Mouse (Mus musculus): Measurements from ENCODE around the gene Tex21. TPM values are rescaled to one million over a fixed set of nuclear protein-coding genes. Genes with fewer than 3 reads are reported as not detected.

Tex21 gene
- polyA plus RNA-seq, 1 experiment from 2014 or later, result not detected

DNA sequence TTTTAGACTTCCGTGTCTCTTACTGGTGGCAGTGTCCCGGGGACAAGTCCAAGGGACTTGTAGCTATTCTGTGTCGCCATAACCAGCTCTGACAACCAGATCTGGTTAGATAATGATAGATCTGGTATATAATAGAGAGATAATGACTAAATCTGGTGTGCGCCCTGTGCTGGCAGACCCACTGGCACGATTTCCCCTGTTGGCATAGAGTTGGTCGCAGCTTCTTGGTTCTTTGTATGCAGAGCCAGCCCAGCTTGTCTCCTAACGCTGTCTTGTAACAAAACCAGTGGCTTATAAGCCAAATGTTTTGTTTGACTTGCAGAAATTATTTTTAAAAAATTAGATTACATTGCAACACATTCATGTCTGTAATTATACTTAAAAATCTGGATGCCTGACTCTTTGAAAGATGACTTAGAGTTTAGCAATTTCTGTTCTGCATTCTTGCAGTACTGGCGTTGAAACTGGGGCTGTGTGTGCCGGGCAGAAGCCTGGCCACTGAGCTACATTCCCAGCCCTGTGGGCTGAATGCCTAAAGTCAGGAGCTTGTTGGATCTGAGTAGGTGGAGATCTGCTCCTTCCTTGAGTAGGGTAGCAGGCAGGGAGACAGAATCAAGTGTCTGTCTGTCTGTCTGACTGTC is 17.9 kb upstream of the Tex21 start:
- Histone ChIP-seq H3K27me3 (replicated peaks; ENCODE audit: control insufficient read depth, insufficient read depth, low read length) (no peaks in the 10 kb centered on the region), H3K4me1 (replicated peaks; ENCODE audit: control insufficient read depth, insufficient read depth, low read length) (no peaks in the 10 kb centered on the region), H3K9ac (ENCODE audit: low read length) (no peak overlapping the region), H3K4me2 (ENCODE audit: low read length) (no peak overlapping the region), H3K9me3 (ENCODE audit: control insufficient read depth, low read length) (no peaks in the 10 kb centered on the region), H3K4me3 (ENCODE audit: low read depth, low read length) (no peak overlapping the region), H3K36me3 (ENCODE audit: control insufficient read depth, insufficient read depth, low read length) (no peaks in the 10 kb centered on the region), H3K27ac (ENCODE audit: low read depth) (no peak overlapping the region)
- no peak for ATAC-seq (replicated peaks; ENCODE audit: low FRiP score, low TSS enrichment, low read depth)
- DNase-seq (ENCODE audit: low spot score), result no peak
- 81% methylated on average over 9 of the region's 9 CpGs for WGBS

DNA sequence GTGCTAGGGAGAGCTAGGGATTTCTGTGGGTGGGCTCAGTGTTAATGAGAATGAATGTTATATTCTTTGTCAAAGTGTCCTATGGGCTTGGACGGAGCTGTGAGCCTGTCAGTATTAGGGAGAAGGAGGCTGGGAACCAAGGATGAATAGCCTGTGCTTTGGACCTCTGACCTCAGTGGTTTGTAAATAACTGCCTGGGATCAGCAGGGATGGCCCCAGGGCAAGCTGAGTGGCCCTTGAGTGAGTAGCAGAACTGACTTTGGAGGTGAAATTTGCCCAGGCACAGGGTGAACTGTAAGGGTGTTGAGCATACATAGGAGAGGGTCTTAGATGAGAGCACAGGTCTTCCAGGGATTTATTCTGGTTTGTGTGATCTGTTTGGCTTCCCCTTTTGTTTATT is 17.3 kb upstream of the Tex21 start:
- no peaks in the 10 kb centered on the region for H3K36me3 ChIP-seq (ENCODE audit: control insufficient read depth, insufficient read depth, low read length)
- H3K9me3 ChIP-seq (ENCODE audit: control insufficient read depth, low read length), result no peaks in the 10 kb centered on the region
- ATAC-seq (replicated peaks; ENCODE audit: low FRiP score, low TSS enrichment, low read depth), result no peak
- no peak overlapping the region for H3K27ac ChIP-seq (ENCODE audit: low read depth)
- H3K4me3 ChIP-seq (ENCODE audit: low read depth, low read length), result no peak overlapping the region
- H3K4me2 ChIP-seq (ENCODE audit: low read length), result no peak overlapping the region
- H3K27me3 ChIP-seq (replicated peaks; ENCODE audit: control insufficient read depth, insufficient read depth, low read length), result no peaks in the 10 kb centered on the region
- WGBS, result 59% methylated on average over 1 of the region's 1 CpGs
- H3K9ac ChIP-seq (ENCODE audit: low read length), result no peak overlapping the region
- no peak for DNase-seq (ENCODE audit: low spot score)
- no peaks in the 10 kb centered on the region for H3K4me1 ChIP-seq (replicated peaks; ENCODE audit: control insufficient read depth, insufficient read depth, low read length)

DNA sequence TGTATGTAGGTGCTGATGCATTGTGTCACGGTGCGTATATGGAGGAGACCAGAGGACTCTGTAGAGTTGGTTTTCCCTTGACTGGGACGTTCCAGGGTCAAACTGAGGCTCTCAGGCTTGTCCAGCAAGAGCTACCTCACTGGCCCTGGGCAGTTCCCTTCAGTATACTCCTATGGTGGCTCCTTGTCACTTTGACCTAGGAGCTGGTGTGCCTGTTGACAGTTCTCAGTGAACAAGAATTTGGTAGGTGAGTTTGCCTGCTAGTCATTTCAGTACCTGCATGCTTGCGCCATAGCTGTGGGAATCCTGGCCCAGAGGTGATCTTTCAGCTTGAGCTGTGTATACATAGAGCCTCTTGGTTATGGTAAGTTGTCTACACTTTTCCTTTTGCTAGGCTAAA is 16.4 kb upstream of the Tex21 start:
- Histone ChIP-seq H3K4me1 (replicated peaks; ENCODE audit: control insufficient read depth, insufficient read depth, low read length) (no peaks in the 10 kb centered on the region), H3K9me3 (ENCODE audit: control insufficient read depth, low read length) (no peaks in the 10 kb centered on the region), H3K9ac (ENCODE audit: low read length) (no peak overlapping the region), H3K36me3 (ENCODE audit: control insufficient read depth, insufficient read depth, low read length) (no peaks in the 10 kb centered on the region), H3K27me3 (replicated peaks; ENCODE audit: control insufficient read depth, insufficient read depth, low read length) (no peaks in the 10 kb centered on the region), H3K4me3 (ENCODE audit: low read depth, low read length) (no peak overlapping the region), H3K27ac (ENCODE audit: low read depth) (no peak overlapping the region), H3K4me2 (ENCODE audit: low read length) (no peak overlapping the region)
- no peak for ATAC-seq (replicated peaks; ENCODE audit: low FRiP score, low TSS enrichment, low read depth)
- DNase-seq (ENCODE audit: low spot score), result no peak
- WGBS, result 94% methylated on average over 4 of the region's 4 CpGs

DNA sequence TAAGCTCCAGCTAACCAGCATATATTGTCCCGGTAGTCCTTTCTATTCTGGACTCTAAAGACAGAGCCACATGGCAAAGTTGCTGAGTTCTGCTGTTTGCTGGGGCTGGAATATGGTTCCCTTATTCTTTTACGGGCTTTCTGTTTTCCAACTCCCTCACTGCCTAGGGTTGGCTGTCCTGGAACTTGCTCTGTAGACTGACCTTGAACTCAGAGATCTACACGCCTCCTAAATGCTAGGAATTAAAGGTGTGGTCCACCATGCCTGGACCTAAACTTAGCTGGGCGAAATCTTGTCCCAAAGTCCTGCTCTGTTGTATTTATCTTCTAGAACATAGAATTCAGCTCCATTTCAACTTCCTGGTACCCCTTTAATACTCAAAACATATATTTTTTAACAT is 15.0 kb upstream of the Tex21 start:
- no peaks in the 10 kb centered on the region for H3K27me3 ChIP-seq (replicated peaks; ENCODE audit: control insufficient read depth, insufficient read depth, low read length)
- H3K36me3 ChIP-seq (ENCODE audit: control insufficient read depth, insufficient read depth, low read length), result no peaks in the 10 kb centered on the region
- 78% methylated on average over 4 of the region's 4 CpGs for WGBS
- peaks cover under 1% of the 10 kb centered on the region for H3K4me1 ChIP-seq (replicated peaks; ENCODE audit: control insufficient read depth, insufficient read depth, low read length)
- no peak for DNase-seq (ENCODE audit: low spot score)
- H3K9ac ChIP-seq (ENCODE audit: low read length), result no peak overlapping the region
- H3K4me2 ChIP-seq (ENCODE audit: low read length), result no peak overlapping the region
- no peak for ATAC-seq (replicated peaks; ENCODE audit: low FRiP score, low TSS enrichment, low read depth)
- H3K9me3 ChIP-seq (ENCODE audit: control insufficient read depth, low read length), result no peaks in the 10 kb centered on the region
- no peak overlapping the region for H3K27ac ChIP-seq (ENCODE audit: low read depth)
- H3K4me3 ChIP-seq (ENCODE audit: low read depth, low read length), result no peak overlapping the region

DNA sequence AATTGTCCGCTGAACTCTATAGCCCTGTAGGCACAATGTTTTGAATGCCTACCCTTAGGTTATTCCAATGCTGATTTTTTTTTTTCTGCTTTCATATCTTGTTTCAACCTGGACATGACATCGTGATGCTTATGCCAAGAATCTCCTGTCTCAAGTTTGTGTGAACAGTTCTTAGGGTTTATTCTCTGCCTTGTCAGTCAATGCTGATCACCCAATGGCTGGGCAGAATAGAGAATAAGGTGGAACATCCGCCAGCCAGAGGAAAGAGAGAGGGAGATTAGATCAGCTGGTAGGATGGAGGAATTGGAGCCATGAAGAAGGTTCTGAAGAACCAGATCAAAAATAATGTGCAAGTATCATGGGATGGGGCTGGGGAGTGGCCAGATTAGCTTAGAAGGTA is 14.1 kb upstream of the Tex21 start:
- Histone ChIP-seq H3K4me3 (ENCODE audit: low read depth, low read length) (no peak overlapping the region), H3K9me3 (ENCODE audit: control insufficient read depth, low read length) (no peaks in the 10 kb centered on the region), H3K4me2 (ENCODE audit: low read length) (no peak overlapping the region), H3K9ac (ENCODE audit: low read length) (no peak overlapping the region), H3K36me3 (ENCODE audit: control insufficient read depth, insufficient read depth, low read length) (no peaks in the 10 kb centered on the region), H3K4me1 (replicated peaks; ENCODE audit: control insufficient read depth, insufficient read depth, low read length) (peaks cover 9% of the 10 kb centered on the region), H3K27ac (ENCODE audit: low read depth) (no peak overlapping the region), H3K27me3 (replicated peaks; ENCODE audit: control insufficient read depth, insufficient read depth, low read length) (no peaks in the 10 kb centered on the region)
- ATAC-seq (replicated peaks; ENCODE audit: low FRiP score, low TSS enrichment, low read depth) (no peak), DNase-seq (ENCODE audit: low spot score) (no peak)
- WGBS, result 89% methylated on average over 3 of the region's 3 CpGs

DNA sequence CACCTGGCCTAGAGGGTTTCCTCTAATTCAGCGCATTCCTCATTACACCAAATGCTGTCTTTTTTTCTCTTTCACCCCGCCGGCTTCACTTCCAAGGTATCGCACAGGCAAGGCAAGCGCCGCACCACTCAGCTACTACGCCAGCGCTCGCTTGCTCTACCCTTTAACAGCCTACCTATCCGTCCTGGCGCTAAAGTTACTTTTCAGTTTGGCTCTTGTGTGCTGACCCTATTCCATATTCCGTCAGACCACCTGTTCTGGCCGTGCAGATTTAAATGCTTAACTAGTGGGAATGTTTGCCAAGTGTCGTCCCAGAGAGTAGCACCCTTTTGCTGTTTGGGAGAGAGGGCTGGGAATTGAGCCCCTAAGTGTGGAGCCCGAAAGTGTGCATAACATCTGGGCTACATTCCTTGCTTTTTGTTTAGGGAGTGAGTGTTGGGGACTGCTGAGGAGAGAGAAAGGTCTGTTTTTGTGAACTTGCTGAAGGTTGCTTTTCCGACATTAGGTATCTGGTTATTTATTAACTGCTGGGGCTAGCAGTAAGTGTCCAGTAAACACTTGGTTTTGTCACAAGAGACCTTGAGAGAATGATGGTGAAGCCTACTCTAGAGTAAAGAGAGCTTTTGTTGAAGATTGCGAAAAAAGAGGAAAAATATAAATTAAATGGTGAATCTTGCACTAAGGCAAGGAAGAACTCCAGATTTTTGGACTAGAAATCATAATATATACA is 9.7 kb upstream of the Tex21 start:
- no peaks in the 10 kb centered on the region for H3K36me3 ChIP-seq (ENCODE audit: control insufficient read depth, insufficient read depth, low read length)
- no peaks in the 10 kb centered on the region for H3K27me3 ChIP-seq (replicated peaks; ENCODE audit: control insufficient read depth, insufficient read depth, low read length)
- DNase-seq (ENCODE audit: low spot score) (peak; percentile 67), ATAC-seq (replicated peaks; ENCODE audit: low FRiP score, low TSS enrichment, low read depth) (no peak; the same call in 1 of the 2 replicates)
- no peaks in the 10 kb centered on the region for H3K9me3 ChIP-seq (ENCODE audit: control insufficient read depth, low read length)
- peak overlapping the region; percentile 57 for H3K9ac ChIP-seq (ENCODE audit: low read length)
- H3K4me2 ChIP-seq (ENCODE audit: low read length), result peak overlapping the region; percentile 92
- peaks cover 12% of the 10 kb centered on the region for H3K4me1 ChIP-seq (replicated peaks; ENCODE audit: control insufficient read depth, insufficient read depth, low read length)
- WGBS, result 4% methylated on average over 17 of the region's 17 CpGs
- no peak overlapping the region for H3K27ac ChIP-seq (ENCODE audit: low read depth)
- peak overlapping the region; percentile 73 for H3K4me3 ChIP-seq (ENCODE audit: low read depth, low read length)

DNA sequence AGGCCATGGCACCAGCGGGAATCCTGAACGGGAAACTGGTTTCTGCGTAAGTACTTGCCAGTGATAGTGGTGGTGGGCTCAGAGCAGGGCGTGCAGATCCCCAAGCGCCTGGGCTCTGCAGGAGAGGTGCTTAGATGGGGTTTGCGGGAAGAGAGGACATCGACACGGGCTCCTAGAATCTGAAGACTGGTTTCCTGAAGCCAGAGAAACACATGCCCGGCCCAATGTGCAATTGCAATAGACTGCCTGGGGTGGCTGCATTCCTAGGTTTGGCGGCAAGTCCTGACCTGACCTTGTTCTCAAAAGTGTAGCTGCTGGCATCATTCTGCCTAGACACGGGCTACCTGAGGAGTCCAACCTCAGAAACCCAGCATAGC is 8.9 kb upstream of the Tex21 start:
- 0% methylated on average over 11 of the region's 11 CpGs for WGBS
- no peak for DNase-seq (ENCODE audit: low spot score)

DNA sequence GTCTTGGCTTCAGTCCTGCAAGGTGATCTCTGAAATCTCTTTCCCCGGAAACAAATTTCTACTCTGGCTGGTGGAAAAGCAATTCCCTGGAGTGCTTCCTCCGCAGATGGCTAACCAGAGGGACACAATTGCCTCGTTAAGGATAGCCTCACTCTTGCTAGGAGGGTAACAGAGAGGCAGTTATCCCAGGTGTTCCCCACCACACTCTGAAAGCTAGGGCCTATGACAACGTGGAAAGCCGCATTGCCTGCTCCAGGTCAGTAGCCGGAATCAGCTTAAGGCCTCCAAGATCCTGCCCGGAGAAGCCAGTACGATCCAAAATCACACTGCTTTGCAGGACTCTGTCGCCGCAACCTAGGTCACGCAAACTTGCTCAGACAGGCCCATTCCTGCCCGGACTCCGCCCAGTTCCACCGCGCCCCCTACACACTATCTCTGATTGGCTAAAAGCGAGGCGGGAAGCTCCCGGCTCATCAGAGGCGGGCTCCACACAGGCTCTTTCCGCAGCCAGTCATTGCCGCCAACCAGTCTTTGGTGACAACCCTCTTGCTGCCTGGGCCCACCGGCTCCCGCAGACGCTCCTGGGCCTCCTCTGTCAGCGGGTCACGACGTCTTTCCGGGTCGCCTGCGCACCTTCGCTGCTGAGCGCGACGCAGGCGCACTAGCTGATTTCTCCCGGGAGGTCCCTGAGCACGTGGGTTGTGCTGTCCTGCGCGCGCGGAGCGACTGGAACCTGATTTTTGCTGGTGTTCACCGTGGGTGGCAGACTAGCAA is 8.4 kb upstream of the Tex21 start, which contains the start of gene Mthfd1:
Gene Mthfd1, plus strand, starts transcription at position 574 of the 774 bp plus-strand sequence.
- H3K27me3 ChIP-seq (replicated peaks; ENCODE audit: control insufficient read depth, insufficient read depth, low read length), result no peaks in the 10 kb centered on the region
- ATAC-seq (replicated peaks; ENCODE audit: low FRiP score, low TSS enrichment, low read depth) (peak; percentile 99), DNase-seq (ENCODE audit: low spot score) (peak; percentile 95)
- peak within 1 kb of the TSS; percentile 67 for H3K9ac ChIP-seq (ENCODE audit: low read length)
- H3K4me2 ChIP-seq (ENCODE audit: low read length), result peak within 1 kb of the TSS; percentile 92
- peak within 1 kb of the TSS; percentile 73 for H3K4me3 ChIP-seq (ENCODE audit: low read depth, low read length)
- H3K4me1 ChIP-seq (replicated peaks; ENCODE audit: control insufficient read depth, insufficient read depth, low read length), result peaks cover 12% of the 10 kb centered on the region
- peak within 1 kb of the TSS; percentile 68 for H3K27ac ChIP-seq (ENCODE audit: low read depth)
- 2% methylated on average over 43 of the region's 43 CpGs for WGBS
- no peaks in the 10 kb centered on the region for H3K9me3 ChIP-seq (ENCODE audit: control insufficient read depth, low read length)
- no peaks in the 10 kb centered on the region for H3K36me3 ChIP-seq (ENCODE audit: control insufficient read depth, insufficient read depth, low read length)

More for the DNA sequence above, 8.9 kb upstream of the Tex21 start:
- ATAC-seq (replicated peaks; ENCODE audit: low FRiP score, low TSS enrichment, low read depth), result peak; percentile 7; the same call in 1 of the 2 replicates
- Histone ChIP-seq H3K27ac (ENCODE audit: low read depth) (peak overlapping the region; percentile 55; the same call in 1 of the 2 replicates), H3K36me3 (ENCODE audit: control insufficient read depth, insufficient read depth, low read length) (no peaks in the 10 kb centered on the region), H3K4me2 (ENCODE audit: low read length) (peak overlapping the region; percentile 92), H3K9ac (ENCODE audit: low read length) (peak overlapping the region; percentile 57), H3K4me1 (replicated peaks; ENCODE audit: control insufficient read depth, insufficient read depth, low read length) (peaks cover 12% of the 10 kb centered on the region), H3K27me3 (replicated peaks; ENCODE audit: control insufficient read depth, insufficient read depth, low read length) (no peaks in the 10 kb centered on the region), H3K9me3 (ENCODE audit: control insufficient read depth, low read length) (no peaks in the 10 kb centered on the region), H3K4me3 (ENCODE audit: low read depth, low read length) (peak overlapping the region; percentile 73)

All from intestine, embryonic 14.5 days (tissue).